In genomic region chr1:36270666-36271065, GRCm38 (mm10) we compare ENCODE assay signal across 8 mouse cellular contexts. TPM values are rescaled to one million over a fixed set of nuclear protein-coding genes. Genes with fewer than 3 reads are reported as not detected.
DNase-seq lines count a peak whose midpoint lies in the region; ATAC-seq and TF ChIP-seq lines count a peak whose summit lies in the region.
"Had no signal": no experiment of that assay in that cellular context is flagged by ENCODE, and none has a peak within 500 bp of the region (broad histone marks: within the 10 kb centered on the region; RNA-seq: fewer than 3 reads in every experiment).

No protein-coding gene starts in this region.

- peak overlapping the region; percentile 59 for H3K4me3 ChIP-seq in bone marrow, adult 2 months (replicated peaks; ENCODE audit: control insufficient read depth, low read depth, low read length)
- H3K4me3 ChIP-seq in embryonic facial prominence, embryonic 11.5 days (ENCODE audit: low read depth, low read length), result no peak overlapping the region
- H3K4me3 ChIP-seq in intestine, embryonic 16.5 days (ENCODE audit: low read length), result peak overlapping the region; percentile 43; the same call in 1 of the 2 replicates
- H3K4me3 ChIP-seq: limb, embryonic 15.5 days had no signal

- peak; percentile 50; the same call in 1 of the 2 replicates for ATAC-seq in embryonic facial prominence, embryonic 11.5 days (replicated peaks; ENCODE audit: insufficient number of reproducible peaks, low FRiP score, low TSS enrichment, low read depth)
- ATAC-seq in intestine, embryonic 16.5 days, result no peak

- TF ChIP-seq POLR2A in bone marrow, adult 2 months (IDR thresholded peaks at IDR 0.05; ENCODE audit: borderline replicate concordance, control insufficient read depth, low read depth, low read length), result 0 out of 2 replicates have a peak, but pooled peaks have one; percentile 34

- no peaks in the 10 kb centered on the region for H3K9me3 ChIP-seq in embryonic facial prominence, embryonic 11.5 days (replicated peaks; ENCODE audit: control insufficient read depth, low read length)
- no peaks in the 10 kb centered on the region for H3K9me3 ChIP-seq in intestine, embryonic 16.5 days (ENCODE audit: control insufficient read depth, low read length)
- H3K9me3 ChIP-seq: limb, embryonic 15.5 days had no signal

- H3K27ac ChIP-seq in bone marrow, adult 2 months (ENCODE audit: control insufficient read depth, insufficient read depth, low read depth, low read length, poor library complexity), result peak overlapping the region; percentile 91
- no peak overlapping the region for H3K27ac ChIP-seq in embryonic facial prominence, embryonic 11.5 days (replicated peaks; ENCODE audit: low read depth, low read length)
- peak overlapping the region; percentile 97 for H3K27ac ChIP-seq in intestine, embryonic 16.5 days (ENCODE audit: low read length)
- H3K27ac ChIP-seq: limb, embryonic 15.5 days had no signal

- H3K27me3 ChIP-seq in embryonic facial prominence, embryonic 11.5 days (ENCODE audit: control insufficient read depth, insufficient read depth, low read length), result peaks cover 2% of the 10 kb centered on the region; the same call in 1 of the 2 replicates
- no peaks in the 10 kb centered on the region for H3K27me3 ChIP-seq in intestine, embryonic 16.5 days (replicated peaks; ENCODE audit: control insufficient read depth, insufficient read depth, low read length)

- 19% methylated on average over 3 of the region's 3 CpGs for WGBS in bone marrow, adult 2 months
- WGBS in embryonic facial prominence, embryonic 11.5 days, result 34% methylated on average over 3 of the region's 3 CpGs
- WGBS in intestine, embryonic 16.5 days, result 30% methylated on average over 3 of the region's 3 CpGs

- peaks cover 5% of the 10 kb centered on the region for H3K4me1 ChIP-seq in bone marrow, adult 2 months (ENCODE audit: control insufficient read depth, insufficient read depth, low read length)
- peaks cover 6% of the 10 kb centered on the region for H3K4me1 ChIP-seq in embryonic facial prominence, embryonic 11.5 days (ENCODE audit: control insufficient read depth, insufficient read depth, low read length)
- peaks cover 51% of the 10 kb centered on the region for H3K4me1 ChIP-seq in intestine, embryonic 16.5 days (ENCODE audit: control insufficient read depth, insufficient read depth, low read length)

- DNase-seq in embryonic facial prominence, embryonic 11.5 days (ENCODE audit: low spot score), result peak; percentile 33
- peak; percentile 58 for DNase-seq in lung, postnatal 10 days
- no peak for DNase-seq in adipocyte (ENCODE audit: low spot score)
- no peak for DNase-seq in frontal cortex, postnatal 14 days (ENCODE audit: low spot score in 2 of 2)
- DNase-seq in frontal cortex, adult 2 months (ENCODE audit: extremely low spot score in 1 of 2, low spot score in 1 of 2), result no peak

- H3K36me3 ChIP-seq in embryonic facial prominence, embryonic 11.5 days (replicated peaks; ENCODE audit: control insufficient read depth, insufficient read depth, low read depth, low read length), result no peaks in the 10 kb centered on the region
- no peaks in the 10 kb centered on the region for H3K36me3 ChIP-seq in intestine, embryonic 16.5 days (ENCODE audit: control insufficient read depth, insufficient read depth, low read length)
- H3K36me3 ChIP-seq: limb, embryonic 15.5 days had no signal

- no peak overlapping the region for H3K9ac ChIP-seq in embryonic facial prominence, embryonic 11.5 days (replicated peaks; ENCODE audit: low read length)
- peak overlapping the region; percentile 52; the same call in 1 of the 2 replicates for H3K9ac ChIP-seq in intestine, embryonic 16.5 days (ENCODE audit: low read depth, low read length)
- H3K9ac ChIP-seq: limb, embryonic 15.5 days had no signal

- no peak overlapping the region for H3K4me2 ChIP-seq in embryonic facial prominence, embryonic 11.5 days (ENCODE audit: low read depth, low read length)
- H3K4me2 ChIP-seq in intestine, embryonic 16.5 days (ENCODE audit: low read depth, low read length), result peak overlapping the region; percentile 57
- H3K4me2 ChIP-seq: limb, embryonic 15.5 days had no signal

- TF ChIP-seq CTCF in bone marrow, adult 2 months (IDR thresholded peaks at IDR 0.05; ENCODE audit: control insufficient read depth, insufficient read depth, low read length), result no peak

RNA-seq across cellular contexts. Expression of gene Neurl3, which starts 3.8 kb away (rescaled TPM):
- polyA plus RNA-seq in bone marrow, adult 2 months (2011; ENCODE audit: insufficient read depth, insufficient read length, low replicate concordance, missing spikeins), result 33.7 and 62.7 TPM in 2 replicates
- 0.64 and 1.2 TPM in 2 replicates for polyA plus RNA-seq in embryonic facial prominence, embryonic 11.5 days (2014; fragmentation: Nextera tagmentation; extraction: Ambion mirVana)
- 29.6 and 31.0 TPM in 2 replicates for polyA plus RNA-seq in intestine, embryonic 16.5 days (2015; fragmentation: Nextera tagmentation; extraction: Ambion mirVana)
- polyA plus RNA-seq in frontal cortex, adult 2 months (2012; rRNA removed), result 0.97 and 1.1 TPM in 2 replicates

RNA-seq across cellular contexts. Expression of gene Uggt1, which starts 26.1 kb away (rescaled TPM):
- 14.8 and 33.9 TPM in 2 replicates for polyA plus RNA-seq in bone marrow, adult 2 months (2011; ENCODE audit: insufficient read depth, insufficient read length, low replicate concordance, missing spikeins)
- polyA plus RNA-seq in embryonic facial prominence, embryonic 11.5 days (2014; fragmentation: Nextera tagmentation; extraction: Ambion mirVana), result 67.3 and 67.8 TPM in 2 replicates
- polyA plus RNA-seq in intestine, embryonic 16.5 days (2015; fragmentation: Nextera tagmentation; extraction: Ambion mirVana), result 44.6 and 49.5 TPM in 2 replicates
- 23.4 and 25.2 TPM in 2 replicates for polyA plus RNA-seq in frontal cortex, adult 2 months (2012; rRNA removed)

RNA-seq across cellular contexts. Expression of gene Arid5a, which starts 36.9 kb away (rescaled TPM):
- polyA plus RNA-seq in bone marrow, adult 2 months (2011; ENCODE audit: insufficient read depth, insufficient read length, low replicate concordance, missing spikeins), result 14.3 and 36.7 TPM in 2 replicates
- polyA plus RNA-seq in embryonic facial prominence, embryonic 11.5 days (2014; fragmentation: Nextera tagmentation; extraction: Ambion mirVana), result 1.6 and 3.7 TPM in 2 replicates
- 4.1 and 4.8 TPM in 2 replicates for polyA plus RNA-seq in intestine, embryonic 16.5 days (2015; fragmentation: Nextera tagmentation; extraction: Ambion mirVana)
- 9.0 and 11.2 TPM in 2 replicates for polyA plus RNA-seq in frontal cortex, adult 2 months (2012; rRNA removed)

Comparison
In these comparisons a context has a peak if more than half of its experiments do, and no peak if none do; other contexts are left out.
1. DNase-seq: peak in embryonic facial prominence, embryonic 11.5 days (single experiment) and lung, postnatal 10 days (single experiment); none in adipocyte (single experiment), frontal cortex, postnatal 14 days (0 of 2) and frontal cortex, adult 2 months (0 of 2).
2. RNA of gene Neurl3, which starts 3.8 kb away (polyA plus RNA-seq): 33.7 to 62.7 TPM in bone marrow, adult 2 months and 29.6 to 31.0 TPM in intestine, embryonic 16.5 days; 0.64 to 1.2 TPM in embryonic facial prominence, embryonic 11.5 days and 0.97 to 1.1 TPM in frontal cortex, adult 2 months; every median in the first group is over 10 times any median in the second.